Mouse (Mus musculus) urinary bladder, adult 18-20 months (tissue): ENCODE data around the gene B4galnt4.

ENCODE experiments used
- DNase-seq, 2 experiments: peaks; one replicate each; pipeline ENCODE4 v3.0.0; 2022; ENCODE audit warnings: low spot score in 2 of 2, mixed read lengths in 2 of 2

Gene B4galnt4

DNA sequence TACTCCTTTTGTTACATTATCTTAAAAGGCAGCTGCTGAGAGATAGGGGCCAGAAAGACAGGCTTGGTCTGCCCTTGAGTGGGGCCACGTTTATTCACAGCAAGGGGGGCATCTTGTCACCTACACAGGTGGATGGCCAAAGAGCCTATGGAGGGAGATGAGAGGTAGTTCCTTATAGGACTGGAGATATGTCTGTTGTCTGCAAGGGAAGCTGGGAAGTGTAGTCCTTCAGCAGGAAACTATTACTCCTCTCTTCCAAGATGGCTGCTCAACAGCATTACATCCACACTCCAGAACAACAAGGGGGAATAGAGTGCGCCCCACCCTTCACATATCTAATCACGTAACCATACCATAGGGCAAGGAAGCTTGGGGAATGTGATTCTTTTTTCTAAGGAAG is 58.6 kb downstream of the B4galnt4 start:
- no peak for DNase-seq

DNA sequence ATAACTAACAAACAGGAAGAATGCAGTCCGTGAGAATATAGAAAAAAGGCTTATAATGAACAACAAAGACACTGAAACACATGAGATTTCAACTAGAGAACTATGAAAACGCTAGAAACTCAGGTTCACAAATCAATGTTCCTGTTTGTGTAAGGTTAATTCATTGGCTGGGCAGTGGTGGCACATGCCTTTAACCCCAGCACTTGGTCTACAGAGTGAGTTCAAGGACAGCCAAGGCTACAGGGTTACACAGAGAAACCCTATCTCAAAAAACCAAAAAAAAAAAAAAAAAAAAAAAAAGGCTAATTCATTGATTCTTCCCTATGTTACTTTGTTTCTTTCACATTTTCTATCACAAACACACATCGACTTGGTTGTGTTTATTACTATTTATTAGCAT is 59.7 kb downstream of the B4galnt4 start:
- DNase-seq = no peak

DNA sequence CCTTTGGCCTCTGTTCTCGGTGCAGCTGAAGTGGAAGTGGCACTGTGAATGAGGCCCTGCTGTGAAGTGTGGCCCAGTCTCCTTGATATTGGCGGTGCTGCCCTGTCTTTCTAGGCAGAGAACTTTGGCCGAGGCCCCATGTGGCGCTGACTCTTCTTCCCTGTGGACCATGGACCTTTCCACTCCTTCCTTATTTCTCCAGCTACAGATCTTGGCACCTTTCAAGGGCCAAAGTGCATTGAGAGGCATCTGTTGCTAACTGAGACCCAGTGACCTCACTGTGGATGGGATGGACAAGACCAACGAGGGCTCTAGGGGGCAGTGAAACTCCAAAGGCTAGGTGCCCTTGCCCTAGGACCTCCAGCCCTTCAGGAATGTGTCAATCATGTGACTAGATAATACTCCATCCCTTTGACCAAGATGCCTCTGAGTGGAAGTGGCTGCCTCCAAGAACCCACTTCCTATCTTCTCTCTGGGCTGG is 60.2 kb downstream of the B4galnt4 start:
- no peak for DNase-seq
